Mouse (Mus musculus) embryonic fibroblast, embryonic 13.5 days (primary cell): Measurements from ENCODE around the gene Plk1.

Source experiments
- CTCF ChIP-seq: IDR thresholded peaks from 2 replicates; pipeline ENCODE4 v1.5.1; 2011; ENCODE audit warnings: mild to moderate bottlenecking, control low read depth, low read length, moderate library complexity, borderline replicate concordance; ENCODE audit not compliant: insufficient read depth
- POLR2A ChIP-seq: IDR thresholded peaks from 2 replicates; pipeline ENCODE4 v1.6.1; 2011; ENCODE audit warnings: low read depth, mild to moderate bottlenecking, control low read depth, low read length, moderate library complexity

DNA sequence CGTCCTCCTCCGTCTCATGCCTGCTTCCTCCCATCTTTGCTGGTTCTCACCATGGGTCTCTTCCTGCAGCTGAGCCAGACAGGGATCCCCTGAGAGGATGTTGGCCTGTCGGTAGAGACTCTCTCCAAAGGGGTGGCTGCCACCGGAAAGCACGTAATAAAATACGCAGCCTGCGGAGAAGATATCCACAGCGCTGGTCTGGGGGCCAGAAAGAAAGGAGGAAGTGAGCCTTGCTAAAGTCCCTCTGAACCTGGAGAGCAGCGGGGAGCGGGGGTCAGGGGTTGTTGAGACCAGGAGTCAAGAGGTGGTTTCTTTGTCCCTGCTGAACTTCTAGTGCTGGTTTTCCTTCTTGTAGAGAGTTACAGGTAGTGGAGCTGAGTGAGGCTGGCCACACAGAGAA, 12.4 kb downstream of the Plk1 start:
- TF ChIP-seq CTCF (no peak), POLR2A (no peak)
